ENCODE assay signal across 1 mouse cellular context in the genomic region with DNA sequence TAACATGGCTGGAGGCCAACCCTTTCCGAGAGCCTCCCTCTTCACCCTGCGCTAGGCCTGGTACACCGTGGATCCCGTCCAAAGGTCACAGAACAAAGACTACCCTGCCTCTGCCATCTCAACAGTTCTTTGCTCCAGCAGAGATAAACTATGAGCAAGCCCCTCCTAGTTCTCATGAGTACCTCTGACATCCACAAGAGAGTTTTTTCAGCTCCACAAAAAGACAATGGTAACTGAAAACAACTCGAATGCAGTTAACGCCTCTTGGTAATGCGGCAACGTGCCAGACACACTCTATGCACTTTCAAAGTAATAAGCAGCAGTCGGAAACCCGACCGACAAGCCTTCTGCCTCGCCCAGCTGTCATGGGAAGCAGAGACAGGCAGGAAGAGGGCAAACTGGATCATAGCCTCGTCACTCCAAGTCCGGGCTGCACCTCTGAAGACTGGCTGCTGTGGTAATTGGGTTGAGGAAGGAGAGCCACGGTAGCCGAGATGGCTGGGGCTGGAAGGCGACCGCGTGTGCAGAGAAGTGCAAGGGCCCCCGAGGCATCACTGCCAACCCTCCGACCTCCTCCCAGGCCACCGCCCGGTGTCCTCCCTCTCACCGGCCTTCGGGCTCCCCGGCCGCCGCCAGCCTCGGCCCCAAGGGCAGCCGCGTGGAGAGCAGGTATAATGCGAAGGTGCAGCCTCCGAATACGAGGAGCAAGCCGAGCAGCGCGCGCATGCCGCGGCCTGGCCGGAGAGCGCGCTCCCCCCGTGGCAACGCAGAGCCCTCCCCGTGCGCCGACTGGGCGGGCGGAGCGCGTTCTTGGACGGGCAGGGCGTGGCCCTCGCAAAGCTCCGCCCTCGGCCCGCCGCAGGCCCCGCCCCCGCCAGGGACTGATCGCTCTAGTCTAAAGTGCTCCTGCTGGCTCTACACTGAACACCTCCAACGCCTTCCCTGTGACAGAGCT.
A peak's percentile ranks its signal among the peaks of the same experiment; 100 is the strongest.
TF ChIP-seq lines count a peak whose summit lies in the region.

A gene (minus strand): TSS at position 792 of the 955 bp plus-strand sequence.

TF ChIP-seq in CH12.LX, 34 proteins besides CTCF, POLR2A, EP300 and RAD21 (continued from another document):
- peak; percentile 10; the same call in 1 of the 2 replicates for TF ChIP-seq MEF2A (IDR thresholded peaks at IDR 0.05; ENCODE audit: borderline replicate concordance, low read depth, low read length)
- no peak for TF ChIP-seq ZKSCAN1 (IDR thresholded peaks at IDR 0.05; ENCODE audit: borderline replicate concordance, low read depth, low read length)
- TF ChIP-seq TBP (conservative IDR thresholded peaks at IDR 0.05; ENCODE audit: low read depth, low read length) = no peak
- TF ChIP-seq PAX5 (IDR thresholded peaks at IDR 0.05; ENCODE audit: low read length) = no peak
- peak; percentile 87 for TF ChIP-seq TCF12 (IDR thresholded peaks at IDR 0.05; ENCODE audit: low read depth, low read length)
- peak; percentile 63 for TF ChIP-seq SIN3A (IDR thresholded peaks at IDR 0.05; ENCODE audit: low read length)
- TF ChIP-seq RCOR1 (conservative IDR thresholded peaks at IDR 0.05; ENCODE audit: low read depth, low read length) = no peak
- TF ChIP-seq KAT2A (IDR thresholded peaks at IDR 0.05; ENCODE audit: insufficient replicate concordance, low read length) = no peak
- peak; percentile 7; the same call in 1 of the 2 replicates for TF ChIP-seq SMC3 (IDR thresholded peaks at IDR 0.05; ENCODE audit: low read depth, low read length)
- TF ChIP-seq USF2 (conservative IDR thresholded peaks at IDR 0.05; ENCODE audit: low read depth, low read length) = no peak
- peak; percentile 41; the same call in 1 of the 2 replicates for TF ChIP-seq CHD1 (IDR thresholded peaks at IDR 0.05; ENCODE audit: low read depth, low read length)
- TF ChIP-seq NELFE (IDR thresholded peaks at IDR 0.05; ENCODE audit: low read depth, low read length) = peak; percentile 93
- TF ChIP-seq MAX (IDR thresholded peaks at IDR 0.05; ENCODE audit: low read length) = peak; percentile 78
- no peak for TF ChIP-seq USF1 (IDR thresholded peaks at IDR 0.05; ENCODE audit: low read depth, low read length)
- no peak for TF ChIP-seq ETS1 (conservative IDR thresholded peaks at IDR 0.05; ENCODE audit: low read depth, low read length)
- peak; percentile 96 for TF ChIP-seq ZMIZ1 (IDR thresholded peaks at IDR 0.05; ENCODE audit: low read depth, low read length)
- no peak for TF ChIP-seq ZC3H11A (IDR thresholded peaks at IDR 0.05; ENCODE audit: low read depth, low read length)
- peak; percentile 73 for TF ChIP-seq MYC (IDR thresholded peaks at IDR 0.05; ENCODE audit: low read depth, low read length)
- TF ChIP-seq IRF4 (IDR thresholded peaks at IDR 0.05; ENCODE audit: low read depth, low read length) = no peak
- peak; percentile 92 for TF ChIP-seq MXI1 (IDR thresholded peaks at IDR 0.05; ENCODE audit: low read depth, low read length)
- peak; percentile 43 for TF ChIP-seq HCFC1 (IDR thresholded peaks at IDR 0.05; ENCODE audit: low read depth, low read length)
- no peak for TF ChIP-seq GABPA (IDR thresholded peaks at IDR 0.05; ENCODE audit: insufficient replicate concordance, low read depth, low read length)
